Mouse (Mus musculus): ENCODE results near the gene Vps33a.

- TF ChIP-seq CTCF (IDR thresholded peaks at IDR 0.05; ENCODE audit: low read depth, low read length) (no peak), GATA1 (IDR thresholded peaks at IDR 0.05; ENCODE audit: borderline replicate concordance, low read length) (no peak), TAL1 (conservative IDR thresholded peaks at IDR 0.05; ENCODE audit: low read depth, low read length) (no peak), POLR2AphosphoS5 (IDR thresholded peaks at IDR 0.05; ENCODE audit: insufficient replicate concordance, low read depth, low read length) (no peak)
These were observed 50.7 kb downstream of the Vps33a start for GRCm38 (mm10) chr5:123522166-123522565.
